ENCODE assay signal across 10 mouse cellular contexts in genomic region chr1:89463138-89463537, GRCm38 (mm10). TPM values are rescaled to one million over a fixed set of nuclear protein-coding genes. Genes with fewer than 3 reads are reported as not detected.
DNase-seq lines count a peak whose midpoint lies in the region; ATAC-seq lines count a peak whose summit lies in the region.
"Had no signal": no experiment of that assay in that cellular context is flagged by ENCODE, and none has a peak within 500 bp of the region (broad histone marks: within the 10 kb centered on the region; RNA-seq: fewer than 3 reads in every experiment).

No protein-coding gene starts in this region.

- peak overlapping the region; percentile 13; the same call in 1 of the 2 replicates for H3K27ac ChIP-seq in limb, embryonic 12.5 days
- no peak overlapping the region for H3K27ac ChIP-seq in limb, embryonic 10.5 days
- 0 out of 2 replicates have a peak overlapping the region, but pooled peaks have one; percentile 22 for H3K27ac ChIP-seq in intestine, embryonic 15.5 days
- no peak overlapping the region for H3K27ac ChIP-seq in stomach, embryonic 16.5 days (ENCODE audit: low read length)
- H3K27ac ChIP-seq: embryonic facial prominence, embryonic 13.5 days had no signal

- ATAC-seq in limb, embryonic 12.5 days (ENCODE audit: insufficient number of reproducible peaks, insufficient read depth, low FRiP score, low TSS enrichment, low read depth), result no peak
- no peak for ATAC-seq in intestine, embryonic 15.5 days
- no peak for ATAC-seq in stomach, embryonic 16.5 days (ENCODE audit: insufficient read depth, low FRiP score)
- no peak for ATAC-seq in activated CD4-positive, CD25-positive, alpha-beta regulatory T cell, adult 4 months

- no peak overlapping the region for H3K9ac ChIP-seq in limb, embryonic 12.5 days (replicated peaks)
- H3K9ac ChIP-seq in intestine, embryonic 15.5 days, result no peak overlapping the region
- H3K9ac ChIP-seq in stomach, embryonic 16.5 days (ENCODE audit: low read length), result peak overlapping the region; percentile 2; the same call in 1 of the 2 replicates
- H3K9ac ChIP-seq: embryonic facial prominence, embryonic 13.5 days had no signal

- peak; percentile 71 to 80 for DNase-seq in adrenal gland, adult (ENCODE audit: inconsistent age in 2 of 2, low spot score in 1 of 2)
- DNase-seq in adrenal gland, postnatal 4 days (ENCODE audit: low spot score in 2 of 2), result no peak
- DNase-seq in limb, embryonic 10.5 days (ENCODE audit: low spot score), result no peak
- no peak for DNase-seq in thymus, adult 18-20 months
- DNase-seq: thymus, adult 2 months had no signal

- H3K9me3 ChIP-seq in limb, embryonic 12.5 days, result peaks cover 7% of the 10 kb centered on the region
- H3K9me3 ChIP-seq in limb, embryonic 10.5 days (replicated peaks), result 0 out of 2 replicates have a peak, but pooled peaks cover 2% of the 10 kb centered on the region
- no peaks in the 10 kb centered on the region for H3K9me3 ChIP-seq in intestine, embryonic 15.5 days
- H3K9me3 ChIP-seq in stomach, embryonic 16.5 days (replicated peaks; ENCODE audit: control insufficient read depth, low read length), result 0 out of 2 replicates have a peak, but pooled peaks cover 4% of the 10 kb centered on the region
- H3K9me3 ChIP-seq: embryonic facial prominence, embryonic 13.5 days had no signal

- no peaks in the 10 kb centered on the region for H3K27me3 ChIP-seq in limb, embryonic 12.5 days
- H3K27me3 ChIP-seq in limb, embryonic 10.5 days (ENCODE audit: low read depth, poor library complexity, severe bottlenecking), result no peaks in the 10 kb centered on the region
- no peaks in the 10 kb centered on the region for H3K27me3 ChIP-seq in intestine, embryonic 15.5 days (replicated peaks)
- H3K27me3 ChIP-seq in stomach, embryonic 16.5 days (ENCODE audit: control insufficient read depth, insufficient read depth, low read length), result no peaks in the 10 kb centered on the region
- H3K27me3 ChIP-seq: embryonic facial prominence, embryonic 13.5 days had no signal

- H3K36me3 ChIP-seq in limb, embryonic 12.5 days, result peaks cover 5% of the 10 kb centered on the region
- H3K36me3 ChIP-seq in limb, embryonic 10.5 days, result peaks cover 12% of the 10 kb centered on the region
- no peaks in the 10 kb centered on the region for H3K36me3 ChIP-seq in intestine, embryonic 15.5 days
- H3K36me3 ChIP-seq in stomach, embryonic 16.5 days (ENCODE audit: control insufficient read depth, insufficient read depth, low read length), result no peaks in the 10 kb centered on the region
- H3K36me3 ChIP-seq: embryonic facial prominence, embryonic 13.5 days had no signal

- no peak overlapping the region for H3K4me3 ChIP-seq in limb, embryonic 12.5 days (replicated peaks)
- no peak overlapping the region for H3K4me3 ChIP-seq in limb, embryonic 10.5 days
- H3K4me3 ChIP-seq in intestine, embryonic 15.5 days (replicated peaks), result no peak overlapping the region
- no peak overlapping the region for H3K4me3 ChIP-seq in stomach, embryonic 16.5 days (replicated peaks; ENCODE audit: low read length)
- H3K4me3 ChIP-seq: embryonic facial prominence, embryonic 13.5 days had no signal

- peaks cover 70% of the 10 kb centered on the region for H3K4me1 ChIP-seq in limb, embryonic 12.5 days (replicated peaks)
- peaks cover 69% of the 10 kb centered on the region for H3K4me1 ChIP-seq in limb, embryonic 10.5 days
- H3K4me1 ChIP-seq in intestine, embryonic 15.5 days (replicated peaks), result peaks cover 57% of the 10 kb centered on the region
- H3K4me1 ChIP-seq in stomach, embryonic 16.5 days (ENCODE audit: control insufficient read depth, insufficient read depth, low read length), result peaks cover 51% of the 10 kb centered on the region

- 39% methylated on average over 8 of the region's 8 CpGs for WGBS in limb, embryonic 12.5 days
- WGBS in limb, embryonic 10.5 days, result 52% methylated on average over 8 of the region's 8 CpGs
- 20% methylated on average over 8 of the region's 8 CpGs for WGBS in intestine, embryonic 15.5 days
- WGBS in stomach, embryonic 16.5 days, result 28% methylated on average over 8 of the region's 8 CpGs

- 0 out of 2 replicates have a peak overlapping the region, but pooled peaks have one; percentile 13 for H3K4me2 ChIP-seq in limb, embryonic 12.5 days
- H3K4me2 ChIP-seq in intestine, embryonic 15.5 days (replicated peaks), result 0 out of 2 replicates have a peak overlapping the region, but pooled peaks have one; percentile 7
- peak overlapping the region; percentile 29; the same call in 1 of the 2 replicates for H3K4me2 ChIP-seq in stomach, embryonic 16.5 days (ENCODE audit: low read depth, low read length)
- H3K4me2 ChIP-seq: embryonic facial prominence, embryonic 13.5 days had no signal

RNA-seq across cellular contexts. Expression of gene Agap1, which starts 8.5 kb away (rescaled TPM):
- 10 to 100 TPM; 85.5 to 97.5 TPM for total RNA-seq in adrenal gland, postnatal 4 days (2021)
- 23.1 and 23.4 TPM in 2 replicates for polyA plus RNA-seq in limb, embryonic 12.5 days (2016; fragmentation: Nextera tagmentation; extraction: Ambion mirVana)
- 12.2 and 14.0 TPM in 2 replicates for polyA plus RNA-seq in limb, embryonic 10.5 days (2016; fragmentation: Nextera tagmentation; extraction: Ambion mirVana)
- polyA plus RNA-seq in intestine, embryonic 15.5 days (2015; fragmentation: Nextera tagmentation; extraction: Ambion mirVana), result 9.4 and 10.9 TPM in 2 replicates
- polyA plus RNA-seq in stomach, embryonic 16.5 days (2015; fragmentation: Nextera tagmentation; extraction: Ambion mirVana), result 5.1 and 5.8 TPM in 2 replicates
- polyA plus RNA-seq in activated CD4-positive, CD25-positive, alpha-beta regulatory T cell, adult 4 months (2017; shearing (Covaris generic)), result under 1 TPM; 0.04 to 0.05 TPM

Comparison
In these comparisons a context has a peak if more than half of its experiments do, and no peak if none do; other contexts are left out.
1. DNase-seq: peak in adrenal gland, adult (2 of 2); none in adrenal gland, postnatal 4 days (0 of 2), limb, embryonic 10.5 days (single experiment) and thymus, adult 18-20 months (0 of 2).
2. H3K27ac ChIP-seq: peak in limb, embryonic 12.5 days (single experiment) and intestine, embryonic 15.5 days (single experiment); none in limb, embryonic 10.5 days (single experiment) and stomach, embryonic 16.5 days (single experiment).
3. Peak in every context shown above with its lines, with median percentiles within 50 percentile points of each other: H3K4me2 ChIP-seq.